Mouse (Mus musculus) mouse trophoblast stem cell (cell line): ENCODE measurements around the gene Dhh.

ENCODE experiments used
- in situ Hi-C, 2 experiments: fragments of 300-500 bp; cut with MseI, MboI; formaldehyde crosslinking; loops; 2 replicates in 1 of 2; 3 replicates in 1 of 2; pipeline ENCODE4 v1.15.1; 2025

The Dhh gene

DNA sequence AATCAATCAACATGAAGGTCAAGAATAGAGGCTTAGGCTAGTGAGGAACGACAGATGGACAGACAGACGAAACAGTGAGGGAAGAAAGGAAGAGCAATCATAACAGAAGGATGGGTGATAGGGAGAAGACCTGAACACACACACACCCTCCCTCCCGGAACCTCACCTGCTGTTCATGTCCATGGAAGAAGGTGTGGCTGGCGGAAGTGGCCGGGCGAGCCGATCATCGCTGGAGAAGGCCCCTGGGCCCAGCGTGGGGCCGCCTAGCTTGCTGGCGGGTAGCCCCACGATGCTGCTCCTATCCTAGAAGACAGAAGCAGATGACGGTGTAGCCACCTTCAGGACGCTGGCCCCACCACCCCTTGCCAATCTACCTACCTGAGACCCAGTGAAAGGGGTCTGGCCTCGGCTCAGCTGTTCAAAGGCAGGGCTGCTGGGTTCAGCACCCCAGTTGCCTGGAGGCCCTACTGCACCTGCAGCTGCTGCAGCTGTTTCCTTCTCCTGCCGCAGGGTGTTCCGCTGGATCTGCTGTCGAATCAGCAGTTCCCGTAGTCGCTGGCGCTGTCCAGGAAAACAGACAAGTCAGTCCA is 47.0 kb downstream of the Dhh start:
- in situ Hi-C loops = no loop called here

DNA sequence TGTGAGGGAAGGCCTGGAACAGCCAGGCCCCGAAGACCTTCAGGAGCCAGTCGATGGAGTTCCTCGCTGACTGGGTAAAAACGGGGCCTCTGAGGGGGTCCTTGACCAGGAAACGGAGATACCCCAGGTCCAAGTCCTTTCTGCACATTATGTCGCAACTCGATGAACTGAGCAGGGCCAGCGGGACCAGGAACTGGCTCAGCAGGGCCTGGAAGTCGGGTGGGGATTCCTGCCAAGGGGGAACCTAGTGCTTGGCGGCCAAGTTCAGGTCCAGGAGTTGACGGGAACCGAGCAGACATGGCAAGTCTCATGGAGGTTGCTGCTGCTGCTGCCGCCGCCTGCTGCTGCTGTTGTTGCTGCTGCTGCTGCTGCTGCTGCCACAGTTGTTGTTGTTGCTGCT is 47.7 kb downstream of the Dhh start:
- in situ Hi-C loops = no loop called here

DNA sequence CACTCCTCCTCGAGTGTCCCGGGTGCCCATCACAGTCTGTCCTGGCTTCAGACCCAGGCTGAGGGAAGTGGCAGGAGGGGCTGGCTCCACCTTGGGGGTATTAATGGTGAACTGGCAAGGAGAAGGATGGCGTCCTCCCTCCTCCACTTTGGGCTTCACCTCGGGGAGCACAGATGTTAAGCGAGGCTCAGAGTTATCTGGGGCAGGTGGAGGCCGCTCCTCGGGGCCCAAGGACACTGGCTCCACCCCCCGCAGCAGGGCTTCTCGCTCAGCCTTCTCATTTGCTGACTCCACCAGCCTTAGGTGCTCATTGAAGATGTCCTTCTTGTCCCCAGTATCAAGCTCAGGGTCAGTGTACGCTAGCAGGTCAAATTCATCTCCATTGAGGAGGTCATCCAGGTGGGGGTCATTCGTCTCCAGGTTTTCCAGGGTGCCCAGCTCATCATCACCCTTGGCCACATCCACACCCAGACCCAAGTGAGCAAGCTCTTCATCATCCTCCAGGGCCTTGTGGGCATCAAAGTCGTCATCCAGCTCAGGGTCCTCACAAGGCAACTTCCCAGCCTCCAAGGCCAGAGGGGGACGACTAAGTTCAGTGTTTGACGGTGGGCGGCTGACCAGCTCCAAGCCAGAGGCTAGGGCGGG is 48.3 kb downstream of the Dhh start:
- in situ Hi-C loops = no loop called here

DNA sequence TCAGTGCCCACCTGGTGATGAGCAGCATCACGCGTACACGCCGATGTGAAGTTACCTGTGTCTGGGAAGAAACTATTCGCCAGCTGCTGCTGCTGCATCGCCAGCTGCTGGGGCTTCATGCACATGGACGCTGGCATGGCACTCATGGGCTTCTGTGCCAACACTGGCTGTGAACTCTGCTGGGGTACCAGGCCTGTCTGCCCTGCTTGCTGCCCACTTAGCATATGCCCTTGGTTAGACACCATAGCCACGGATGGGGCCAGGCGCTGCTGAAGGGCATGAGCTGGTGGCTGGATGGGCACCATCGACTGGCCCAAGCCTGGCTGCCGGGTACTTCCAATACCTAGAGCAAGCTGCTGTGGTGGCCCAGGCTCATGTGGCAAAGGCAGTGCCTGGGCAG is 49.2 kb downstream of the Dhh start:
- in situ Hi-C loops = no loop called here

DNA sequence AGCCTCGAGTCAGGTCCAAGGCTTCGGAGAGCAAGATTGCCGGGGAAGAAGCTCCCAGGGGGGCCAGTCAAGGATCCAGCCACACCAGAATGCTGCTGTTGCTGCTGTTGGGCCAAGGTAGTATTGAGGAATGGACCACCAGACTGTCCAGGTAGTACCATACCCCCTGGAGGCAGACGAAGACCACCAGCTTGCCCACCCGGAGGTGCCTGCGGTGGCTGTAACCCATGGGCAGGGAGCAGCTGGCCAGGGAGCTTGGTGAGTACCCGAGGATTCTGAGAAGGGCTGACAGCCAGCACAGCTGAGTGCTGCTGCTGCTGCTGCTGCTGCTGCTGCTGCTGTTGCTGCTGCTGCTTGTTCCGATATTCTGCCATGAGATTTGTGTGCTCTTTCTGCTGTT is 52.2 kb downstream of the Dhh start:
- in situ Hi-C loops = no loop called here

DNA sequence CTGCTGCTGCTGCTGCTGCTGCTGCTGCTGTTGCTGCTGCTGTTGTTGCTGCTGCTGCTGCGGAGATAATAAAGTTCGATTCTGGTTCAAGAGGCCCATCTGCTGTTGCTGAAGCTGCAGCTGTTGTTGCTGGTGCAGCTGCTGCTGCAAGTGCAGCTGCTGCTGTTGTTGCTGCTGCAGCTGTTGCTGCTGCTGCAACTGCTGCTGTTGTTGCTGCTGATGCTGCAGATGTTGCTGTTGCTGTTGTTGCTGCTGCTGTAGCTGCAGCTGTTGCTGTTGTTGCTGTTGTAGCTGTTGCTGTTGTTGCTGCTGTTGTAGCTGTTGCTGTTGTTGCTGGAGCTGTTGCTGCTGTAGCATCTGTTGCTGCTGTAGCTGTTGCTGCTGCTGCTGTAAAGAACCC is 53.2 kb downstream of the Dhh start:
- in situ Hi-C loops = no loop called here

DNA sequence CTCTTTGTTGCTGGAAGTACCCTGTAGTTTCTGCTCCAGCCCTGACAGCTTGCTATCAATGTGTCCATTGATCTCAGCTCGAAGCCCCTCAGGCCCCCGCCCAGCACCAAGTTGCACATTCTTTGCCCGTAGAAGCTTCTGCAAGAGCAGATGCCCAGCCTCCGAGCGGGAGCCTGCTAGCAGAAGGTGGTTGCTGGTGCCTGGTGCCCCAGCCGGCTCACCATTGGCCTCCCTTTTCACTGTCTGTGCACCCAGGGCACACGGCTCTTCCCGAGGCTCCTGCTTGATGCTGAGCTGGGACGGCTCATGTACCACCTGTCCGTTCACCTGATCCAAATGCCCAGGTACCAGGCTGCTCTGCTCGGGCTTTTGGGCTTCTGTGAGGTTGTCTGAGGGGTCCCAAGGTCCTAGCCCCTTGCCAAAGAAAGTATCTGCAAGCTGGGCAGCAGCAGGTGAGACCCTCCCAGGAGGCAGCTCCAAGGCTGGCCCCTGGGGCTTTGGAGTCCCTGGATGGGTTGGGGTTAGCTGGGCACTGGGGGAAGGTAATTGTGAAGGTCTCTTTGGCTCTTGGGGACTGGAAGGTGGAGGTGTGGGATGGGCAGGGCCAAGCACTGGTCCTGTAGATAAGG is 54.6 kb downstream of the Dhh start:
- in situ Hi-C loops = no loop called here
